ENCODE assay signal across 8 mouse cellular contexts in genomic region chr10:93777372-93777771, GRCm38 (mm10). TPM values are rescaled to one million over a fixed set of nuclear protein-coding genes. Genes with fewer than 3 reads are reported as not detected.
A peak's percentile ranks its signal among the peaks of the same experiment; 100 is the strongest.
DNase-seq lines count a peak whose midpoint lies in the region; ATAC-seq and TF ChIP-seq lines count a peak whose summit lies in the region.

No protein-coding gene starts in this region.

- no peaks in the 10 kb centered on the region for H3K27me3 ChIP-seq in forebrain, embryonic 11.5 days (ENCODE audit: control insufficient read depth, insufficient read depth, low read length)
- no peaks in the 10 kb centered on the region for H3K27me3 ChIP-seq in forebrain, embryonic 10.5 days (ENCODE audit: poor library complexity, severe bottlenecking)
- no peaks in the 10 kb centered on the region for H3K27me3 ChIP-seq in spleen, adult 2 months (ENCODE audit: control insufficient read depth, insufficient read depth, low read length)
- H3K27me3 ChIP-seq in liver, embryonic 11.5 days (replicated peaks; ENCODE audit: control insufficient read depth, insufficient read depth, low read length): no peaks in the 10 kb centered on the region

- intact Hi-C loops in heart, postnatal 14 days (cut with DNase I): loop anchor here (5.0 kb wide), 1 partner anchor 185 kb away; no protein-coding TSS in a partner anchor

- peak; percentile 71 for DNase-seq in forebrain, embryonic 11.5 days (ENCODE audit: low spot score)
- no peak for DNase-seq in forebrain, embryonic 10.5 days (ENCODE audit: extremely low spot score, low spot score)
- DNase-seq in spleen, adult 2 months (ENCODE audit: low read depth in 1 of 2, low spot score in 2 of 2): peak in 1 of 2 experiments; percentile 6
- DNase-seq in spleen, adult 12 weeks (ENCODE audit: low spot score): no peak
- peak; percentile 76 for DNase-seq in cerebellum, adult 9-11 months
- peak; percentile 68 to 82 for DNase-seq in heart, postnatal 14 days
- peak; percentile 59 for DNase-seq in liver, embryonic 11.5 days (ENCODE audit: low spot score)
- peak; percentile 43 for DNase-seq in skeletal muscle tissue, adult 2 months (ENCODE audit: low read depth, low spot score)

- TF ChIP-seq CTCF in spleen, adult 2 months (IDR thresholded peaks at IDR 0.05; ENCODE audit: extremely low read depth, insufficient read depth, insufficient read length, insufficient replicate concordance): peak; percentile 38; the same call in 1 of the 2 replicates

- TF ChIP-seq POLR2A in spleen, adult 2 months (IDR thresholded peaks at IDR 0.05; ENCODE audit: low read depth, low read length): no peak

- no peak for ATAC-seq in forebrain, embryonic 11.5 days (replicated peaks; ENCODE audit: low FRiP score)
- ATAC-seq in liver, embryonic 11.5 days (replicated peaks; ENCODE audit: low FRiP score): no peak

- H3K4me3 ChIP-seq in forebrain, embryonic 11.5 days (ENCODE audit: low read depth, low read length): no peak overlapping the region
- no peak overlapping the region for H3K4me3 ChIP-seq in forebrain, embryonic 10.5 days
- H3K4me3 ChIP-seq in spleen, adult 2 months (ENCODE audit: extremely low read depth, insufficient read depth, insufficient read length): no peak overlapping the region
- no peak overlapping the region for H3K4me3 ChIP-seq in liver, embryonic 11.5 days (ENCODE audit: low read depth, low read length)

- H3K4me1 ChIP-seq in forebrain, embryonic 11.5 days (replicated peaks; ENCODE audit: control insufficient read depth, insufficient read depth, low read length): no peaks in the 10 kb centered on the region
- H3K4me1 ChIP-seq in forebrain, embryonic 10.5 days: 0 out of 2 replicates have a peak, but pooled peaks cover 3% of the 10 kb centered on the region
- no peaks in the 10 kb centered on the region for H3K4me1 ChIP-seq in spleen, adult 2 months (ENCODE audit: control insufficient read depth, insufficient read depth, insufficient read length)
- no peaks in the 10 kb centered on the region for H3K4me1 ChIP-seq in liver, embryonic 11.5 days (replicated peaks; ENCODE audit: control insufficient read depth, insufficient read depth, low read length)

- WGBS in forebrain, embryonic 11.5 days: 43% methylated on average over 7 of the region's 7 CpGs
- 45% methylated on average over 7 of the region's 7 CpGs for WGBS in forebrain, embryonic 10.5 days
- WGBS in spleen, adult 2 months: 52% methylated on average over 7 of the region's 7 CpGs
- WGBS in liver, embryonic 11.5 days: 47% methylated on average over 7 of the region's 7 CpGs

- no peaks in the 10 kb centered on the region for H3K36me3 ChIP-seq in forebrain, embryonic 11.5 days (ENCODE audit: control insufficient read depth, insufficient read depth, low read length)
- no peaks in the 10 kb centered on the region for H3K36me3 ChIP-seq in forebrain, embryonic 10.5 days (replicated peaks)
- H3K36me3 ChIP-seq in spleen, adult 2 months (ENCODE audit: control insufficient read depth, insufficient read depth, low read length): no peaks in the 10 kb centered on the region
- no peaks in the 10 kb centered on the region for H3K36me3 ChIP-seq in liver, embryonic 11.5 days (ENCODE audit: control insufficient read depth, insufficient read depth, low read length)

- no peak overlapping the region for H3K27ac ChIP-seq in forebrain, embryonic 11.5 days (ENCODE audit: low read depth, low read length)
- no peak overlapping the region for H3K27ac ChIP-seq in forebrain, embryonic 10.5 days
- no peak overlapping the region for H3K27ac ChIP-seq in spleen, adult 2 months (ENCODE audit: insufficient read depth, low read length)
- no peak overlapping the region for H3K27ac ChIP-seq in liver, embryonic 11.5 days (ENCODE audit: low read depth, low read length)

- H3K4me2 ChIP-seq in forebrain, embryonic 11.5 days (ENCODE audit: low read depth, low read length, severe bottlenecking): no peak overlapping the region
- no peak overlapping the region for H3K4me2 ChIP-seq in liver, embryonic 11.5 days

- H3K9me3 ChIP-seq in forebrain, embryonic 11.5 days (ENCODE audit: control insufficient read depth, low read length): no peaks in the 10 kb centered on the region
- H3K9me3 ChIP-seq in forebrain, embryonic 10.5 days: no peaks in the 10 kb centered on the region
- no peaks in the 10 kb centered on the region for H3K9me3 ChIP-seq in liver, embryonic 11.5 days (ENCODE audit: control insufficient read depth, low read length)

- no peak overlapping the region for H3K9ac ChIP-seq in forebrain, embryonic 11.5 days (ENCODE audit: low read length)
- no peak overlapping the region for H3K9ac ChIP-seq in liver, embryonic 11.5 days (ENCODE audit: low read depth, low read length)

RNA-seq across cellular contexts. Expression of gene Usp44, which starts 54.0 kb away (rescaled TPM):
- polyA plus RNA-seq in forebrain, embryonic 11.5 days (2014; fragmentation: Nextera tagmentation; extraction: Ambion mirVana): 10.5 and 11.3 TPM in 2 replicates
- 16.3 and 17.4 TPM in 2 replicates for polyA plus RNA-seq in forebrain, embryonic 10.5 days (2016; fragmentation: Nextera tagmentation; extraction: Ambion mirVana)
- 0.08 TPM in 1 of 2 replicates, not detected in the other for polyA plus RNA-seq in spleen, adult 2 months (2012; rRNA removed)
- total RNA-seq in heart, postnatal 14 days (2021): under 1 TPM in 1 of 2 experiments, not detected in 1; 0.15 TPM
- 4.0 and 4.3 TPM in 2 replicates for polyA plus RNA-seq in liver, embryonic 11.5 days (2014; fragmentation: Nextera tagmentation; extraction: Ambion mirVana)

Comparison
In these comparisons a context has a peak if more than half of its experiments do, and no peak if none do; other contexts are left out.
1. DNase-seq: peak in forebrain, embryonic 11.5 days (single experiment), cerebellum, adult 9-11 months (single experiment), heart, postnatal 14 days (2 of 2), liver, embryonic 11.5 days (single experiment) and skeletal muscle tissue, adult 2 months (single experiment); none in forebrain, embryonic 10.5 days (single experiment) and spleen, adult 12 weeks (single experiment).